Mouse (Mus musculus) olfactory bulb, adult 2 months (tissue): Measurements from ENCODE around the gene Dlgap4.

Experiments
- CTCF ChIP-seq: fragments of 200-500 bp; IDR thresholded peaks from 2 replicates; pipeline ENCODE4 v1.5.1; 2012; ENCODE audit warnings: low read depth, mild to moderate bottlenecking, low read length, moderate library complexity; ENCODE audit not compliant: insufficient read depth
- POLR2A ChIP-seq: fragments of 200-500 bp; IDR thresholded peaks from 2 replicates; pipeline ENCODE4 v1.6.1; 2012; ENCODE audit warnings: mild to moderate bottlenecking, low read depth, low read length, moderate library complexity; ENCODE audit not compliant: insufficient read depth

DNA sequence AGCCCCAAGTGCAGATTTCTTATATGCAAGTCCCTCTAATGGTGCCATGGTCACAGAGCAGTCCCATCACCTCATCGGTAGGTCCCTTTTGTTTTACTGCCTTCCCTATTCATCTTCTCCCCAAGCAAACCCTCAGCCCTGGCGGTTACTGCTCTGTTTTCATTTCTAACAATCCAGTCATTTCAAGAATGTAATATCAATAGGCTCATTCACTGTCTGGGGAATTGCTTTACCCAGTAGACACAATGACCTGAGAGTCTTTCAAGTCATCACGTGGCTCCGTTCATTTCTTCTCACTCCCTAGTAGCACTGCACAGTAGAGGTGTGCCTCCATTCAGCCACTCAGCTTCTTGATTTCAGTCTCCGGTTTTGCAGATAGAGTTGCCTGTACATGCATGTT is 130.9 kb downstream of the Dlgap4 start:
- no peak for TF ChIP-seq CTCF
- no peak for TF ChIP-seq POLR2A
